Mouse (Mus musculus): Measurements from ENCODE around the gene Zfp963.

DNA sequence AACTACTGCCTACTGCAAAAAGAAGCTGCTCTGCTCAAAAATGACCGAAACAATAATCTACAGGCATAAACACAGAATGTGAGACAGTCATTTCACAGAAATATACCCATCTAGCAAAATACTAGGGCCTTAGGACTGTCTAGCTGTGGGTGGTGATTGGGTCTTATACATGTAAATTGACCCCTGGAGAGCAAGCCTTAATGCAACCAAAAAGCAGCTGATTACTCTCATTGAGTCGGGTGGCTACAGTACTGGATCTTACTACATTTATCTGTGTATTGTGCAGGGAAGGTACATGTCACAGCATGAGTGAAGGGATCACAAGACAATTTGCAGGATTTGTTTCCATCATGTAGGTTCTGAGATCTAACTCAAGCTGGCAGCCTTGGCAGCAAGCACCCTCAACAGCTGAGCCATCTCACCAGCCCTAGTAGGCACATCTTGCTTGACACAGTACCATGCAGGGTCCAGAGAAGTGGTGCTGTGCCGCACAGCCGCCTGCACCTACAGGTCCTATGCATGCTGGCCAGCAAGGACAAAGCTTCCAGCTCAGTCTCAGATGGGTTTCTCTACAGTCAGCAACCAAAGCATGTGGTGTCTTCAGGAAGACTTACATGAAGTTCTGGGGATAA, 12.2 kb upstream of the Zfp963 start:
- no peak for TF ChIP-seq TAL1 (conservative IDR thresholded peaks at IDR 0.05; ENCODE audit: low read depth, low read length)
- TF ChIP-seq CTCF (IDR thresholded peaks at IDR 0.05; ENCODE audit: low read depth, low read length): no peak

Data from G1E (cell line).